Mouse (Mus musculus) fat pad, adult 2 months (tissue): ENCODE results near the gene Nfatc3.
"Not testable (repeated sequence)": the region's sequence is repeated elsewhere in the genome, so short reads cannot be mapped to it uniquely, and the experiment has no call there.

Experiments
- DNase-seq: peaks from one replicate; pipeline ENCODE4 v3.0.0-alpha.2; 2011; ENCODE audit warnings: low read depth, low spot score; ENCODE audit errors: extremely low read depth

Gene Nfatc3

GRCm38 (mm10) chr8:106058731-106059612, at the start of gene Nfatc3:
Gene Nfatc3, plus strand, starts transcription at chr8:106058840.
- peak; percentile 74 for DNase-seq

GRCm38 (mm10) chr8:106010748-106011642, 47.6 kb upstream of the Nfatc3 start:
- DNase-seq = peak; percentile 51

- DNase-seq = no peak
Measured at GRCm38 (mm10) chr8:106011643-106011986, 47.0 kb upstream of the Nfatc3 start, which contains the start of gene Ddx28. Gene Ddx28, minus strand, starts transcription at chr8:106011882.

GRCm38 (mm10) chr8:106012203-106012602, 46.4 kb upstream of the Nfatc3 start:
- DNase-seq = not testable (repeated sequence)

GRCm38 (mm10) chr8:106016284-106016683, 42.4 kb upstream of the Nfatc3 start:
- DNase-seq = no peak

GRCm38 (mm10) chr8:106017130-106017529, 41.5 kb upstream of the Nfatc3 start:
- DNase-seq = no peak

- DNase-seq = no peak
Measured at GRCm38 (mm10) chr8:106018039-106018438, 40.6 kb upstream of the Nfatc3 start.

- no peak for DNase-seq
Measured at GRCm38 (mm10) chr8:106022483-106022882, 36.2 kb upstream of the Nfatc3 start.

- DNase-seq = no peak
Measured at GRCm38 (mm10) chr8:106038721-106039120, 19.9 kb upstream of the Nfatc3 start.

GRCm38 (mm10) chr8:106039605-106040004, 19.0 kb upstream of the Nfatc3 start:
- no peak for DNase-seq

- DNase-seq = no peak
Measured at GRCm38 (mm10) chr8:106040218-106040617, 18.4 kb upstream of the Nfatc3 start.

GRCm38 (mm10) chr8:106043055-106043454, 15.6 kb upstream of the Nfatc3 start:
- no peak for DNase-seq

- DNase-seq = no peak
Measured at GRCm38 (mm10) chr8:106044151-106044550, 14.5 kb upstream of the Nfatc3 start.

GRCm38 (mm10) chr8:106046872-106047559, 11.6 kb upstream of the Nfatc3 start:
- peak; percentile 78 for DNase-seq

GRCm38 (mm10) chr8:106047854-106048630, 10.6 kb upstream of the Nfatc3 start:
- no peak for DNase-seq

GRCm38 (mm10) chr8:106049840-106050239, 8.8 kb upstream of the Nfatc3 start:
- DNase-seq = no peak

GRCm38 (mm10) chr8:106051068-106051467, 7.6 kb upstream of the Nfatc3 start:
- DNase-seq = no peak

- DNase-seq = no peak
Measured at GRCm38 (mm10) chr8:106052510-106053089, 6.0 kb upstream of the Nfatc3 start.

GRCm38 (mm10) chr8:106054190-106054811, 4.3 kb upstream of the Nfatc3 start:
- DNase-seq = no peak
